Mouse (Mus musculus) ES-Bruce4 (cell line): Measurements from ENCODE around the gene Gm5150.

Experiments used
- CTCF ChIP-seq: IDR thresholded peaks from one replicate; pipeline ENCODE4 v1.8.1; 2011; ENCODE audit warnings: low read depth, low read length
- EP300 ChIP-seq: IDR thresholded peaks from 2 replicates; pipeline ENCODE4 v1.6.1; 2011; ENCODE audit warnings: low read depth, low read length; ENCODE audit not compliant: insufficient read depth

- no peak for TF ChIP-seq EP300
- TF ChIP-seq CTCF, result no peak
Observed at GRCm38 (mm10) chr3:16003890-16004633, 2.2 kb downstream of the Gm5150 start.
